Mouse (Mus musculus): ENCODE measurements around the gene Slc52a3.

DNA sequence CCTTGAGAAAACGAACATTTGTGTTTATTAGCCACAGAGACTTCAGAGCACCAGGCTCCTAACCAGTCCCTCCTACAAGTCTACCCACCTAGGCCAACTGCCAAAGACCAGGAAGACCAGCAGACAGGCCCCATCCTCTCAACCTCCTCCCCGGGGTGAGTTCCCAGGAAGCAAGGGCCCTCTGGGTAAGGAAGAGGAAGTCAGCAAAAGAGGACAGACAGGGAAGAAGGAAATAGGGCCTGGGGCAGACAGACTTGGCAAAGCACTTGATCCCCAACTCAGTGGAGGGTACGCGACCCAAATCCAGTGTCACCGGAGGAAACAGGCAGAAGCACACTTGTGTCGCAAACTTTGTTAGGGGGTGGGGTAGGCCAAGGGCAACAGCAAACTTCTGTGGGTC, 26.9 kb upstream of the Slc52a3 start:
- no peak for TF ChIP-seq POLR2A (IDR thresholded peaks at IDR 0.05; ENCODE audit: insufficient read depth, low read length)
- TF ChIP-seq CTCF (IDR thresholded peaks at IDR 0.05; ENCODE audit: low read depth, low read length) = no peak
- no peak for TF ChIP-seq EP300 (IDR thresholded peaks at IDR 0.05; ENCODE audit: insufficient read depth, low read depth, low read length)

All from ES-Bruce4 (cell line).